12 mouse cellular contexts compared by ENCODE assay signal in genomic region chr17:27074236-27074635, GRCm38 (mm10). TPM values are rescaled to one million over a fixed set of nuclear protein-coding genes. Genes with fewer than 3 reads are reported as not detected.
DNase-seq lines count a peak whose midpoint lies in the region; ATAC-seq lines count a peak whose summit lies in the region.
"Had no signal": no experiment of that assay in that cellular context is flagged by ENCODE, and none has a peak within 500 bp of the region (broad histone marks: within the 10 kb centered on the region; RNA-seq: fewer than 3 reads in every experiment).

No protein-coding gene starts in this region.

- no peak for ATAC-seq in limb, embryonic 15.5 days (ENCODE audit: insufficient number of reproducible peaks, low FRiP score, low TSS enrichment, low read depth)
- ATAC-seq: forebrain, embryonic 15.5 days; lung, postnatal 0 days had no signal

- no peaks in the 10 kb centered on the region for H3K9me3 ChIP-seq in limb, embryonic 15.5 days
- H3K9me3 ChIP-seq: forebrain, embryonic 15.5 days had no signal

- intact Hi-C loops in left cerebral cortex, postnatal 14 days (cut with DNase I) = no loop called here

- WGBS in limb, embryonic 15.5 days = 52% methylated on average over 6 of the region's 6 CpGs

- no peak overlapping the region for H3K4me3 ChIP-seq in limb, embryonic 15.5 days
- H3K4me3 ChIP-seq: forebrain, embryonic 15.5 days had no signal

- H3K27me3 ChIP-seq in limb, embryonic 15.5 days = no peaks in the 10 kb centered on the region
- H3K27me3 ChIP-seq: forebrain, embryonic 15.5 days had no signal

- H3K4me1 ChIP-seq in limb, embryonic 15.5 days = peaks cover 21% of the 10 kb centered on the region
- H3K4me1 ChIP-seq: forebrain, embryonic 15.5 days had no signal

- peaks cover 9% of the 10 kb centered on the region; the same call in 1 of the 2 replicates for H3K36me3 ChIP-seq in limb, embryonic 15.5 days
- H3K36me3 ChIP-seq: forebrain, embryonic 15.5 days had no signal

- H3K9ac ChIP-seq in limb, embryonic 15.5 days = no peak overlapping the region
- H3K9ac ChIP-seq: forebrain, embryonic 15.5 days; hindbrain, embryonic 14.5 days had no signal

- no peak overlapping the region for H3K4me2 ChIP-seq in limb, embryonic 15.5 days
- H3K4me2 ChIP-seq: forebrain, embryonic 15.5 days; hindbrain, embryonic 14.5 days had no signal

- H3K27ac ChIP-seq in limb, embryonic 15.5 days = peak overlapping the region; percentile 33; the same call in 1 of the 2 replicates
- H3K27ac ChIP-seq: forebrain, embryonic 15.5 days; hindbrain, embryonic 14.5 days had no signal

- peak; percentile 35 to 47 for DNase-seq in cerebellum, postnatal 14 days
- DNase-seq in cerebellum, adult 11-12 months = no peak
- peak; percentile 63 to 72 for DNase-seq in spleen, postnatal 36 days (ENCODE audit: low spot score in 2 of 2)
- DNase-seq in spleen, postnatal 4 days (ENCODE audit: low spot score in 2 of 2) = no peak
- DNase-seq in frontal cortex, postnatal 14 days (ENCODE audit: low spot score in 2 of 2) = no peak
- no peak for DNase-seq in yolk sac, embryonic 10.5 days (ENCODE audit: low spot score)
- DNase-seq in left cerebral cortex, postnatal 14 days (ENCODE audit: low spot score in 2 of 2) = no peak
- DNase-seq: cerebellum, adult 11 months had no signal

RNA-seq across cellular contexts. Expression of gene Itpr3, which starts 17.1 kb away (rescaled TPM):
- polyA plus RNA-seq in limb, embryonic 15.5 days (2015; fragmentation: Nextera tagmentation; extraction: Ambion mirVana) = 4.3 and 4.4 TPM in 2 replicates
- total RNA-seq in left cerebral cortex, postnatal 14 days (2021) = 1 to 10 TPM; 2.2 to 2.4 TPM

RNA-seq across cellular contexts. Expression of gene Bak1, which starts 45.4 kb away (rescaled TPM):
- 4.0 and 5.5 TPM in 2 replicates for polyA plus RNA-seq in limb, embryonic 15.5 days (2015; fragmentation: Nextera tagmentation; extraction: Ambion mirVana)
- total RNA-seq in left cerebral cortex, postnatal 14 days (2021) = 10 to 100 TPM; 25.3 to 25.4 TPM

RNA-seq across cellular contexts. Expression of gene Uqcc2, which starts 59.5 kb away (rescaled TPM):
- 276 and 289 TPM in 2 replicates for polyA plus RNA-seq in limb, embryonic 15.5 days (2015; fragmentation: Nextera tagmentation; extraction: Ambion mirVana)
- 100 to 1,000 TPM; 201 to 202 TPM for total RNA-seq in left cerebral cortex, postnatal 14 days (2021)

Comparison
In these comparisons a context has a peak if more than half of its experiments do, and no peak if none do; other contexts are left out.
1. DNase-seq: peak in cerebellum, postnatal 14 days (2 of 2) and spleen, postnatal 36 days (2 of 2); none in cerebellum, adult 11-12 months (single experiment), spleen, postnatal 4 days (0 of 2), frontal cortex, postnatal 14 days (0 of 2), yolk sac, embryonic 10.5 days (single experiment) and left cerebral cortex, postnatal 14 days (0 of 2).